Mouse (Mus musculus) limb, embryonic 11.5 days (tissue): ENCODE data around the gene Cyp19a1. TPM values are rescaled to one million over a fixed set of nuclear protein-coding genes. Genes with fewer than 3 reads are reported as not detected.
A peak's percentile ranks its signal among the peaks of the same experiment; 100 is the strongest.

Experiments
- ATAC-seq: fragments of 200-750 bp; cut with Nextera tagmentation; 2 replicates; pipeline ENCODE4 v1.8.0; 2017; ENCODE audit warnings: low read depth; ENCODE audit not compliant: insufficient number of reproducible peaks, low FRiP score, low TSS enrichment
- DNase-seq: peaks from one replicate; pipeline ENCODE4 v3.0.0-alpha.2; 2015; ENCODE audit warnings: low spot score
- H3K27ac ChIP-seq: fragments of 300-500 bp; sonication (generic); replicated peaks from 2 replicates; pipeline ENCODE4 v1.5.1; 2014; ENCODE audit warnings: low read depth, mild to moderate bottlenecking, low read length
- H3K27me3 ChIP-seq: fragments of 300-500 bp; sonication (generic); 2 replicates; pipeline ENCODE4 v1.6.1; 2014; ENCODE audit warnings: mild to moderate bottlenecking, low read length, mixed read lengths; ENCODE audit not compliant: control insufficient read depth, insufficient read depth
- H3K36me3 ChIP-seq: fragments of 300-500 bp; sonication (generic); 2 replicates; pipeline ENCODE4 v1.6.1; 2014; ENCODE audit warnings: mild to moderate bottlenecking, low read length, moderate library complexity, mixed read lengths; ENCODE audit not compliant: control insufficient read depth, insufficient read depth
- H3K4me1 ChIP-seq: fragments of 300-500 bp; sonication (generic); 2 replicates; pipeline ENCODE4 v1.6.1; 2014; ENCODE audit warnings: low read length, mixed read lengths; ENCODE audit not compliant: control insufficient read depth, insufficient read depth
- H3K4me2 ChIP-seq: fragments of 300-500 bp; sonication (generic); 2 replicates; pipeline ENCODE4 v1.6.1; 2014; ENCODE audit warnings: low read depth, mild to moderate bottlenecking, moderate library complexity; ENCODE audit not compliant: severe bottlenecking
- H3K4me3 ChIP-seq: fragments of 300-500 bp; sonication (generic); 2 replicates; pipeline ENCODE4 v1.5.1; 2014; ENCODE audit warnings: low read depth, low read length
- H3K9ac ChIP-seq: fragments of 300-500 bp; sonication (generic); 2 replicates; pipeline ENCODE4 v1.6.1; 2014; ENCODE audit warnings: mild to moderate bottlenecking, low read length
- H3K9me3 ChIP-seq: fragments of 300-500 bp; sonication (generic); 2 replicates; pipeline ENCODE4 v1.6.1; 2016; ENCODE audit warnings: low read length; ENCODE audit not compliant: control insufficient read depth
- WGBS: fragments of 180-500 bp; shearing (Covaris S2); extraction: QIAGEN DNeasy Blood & Tissue Kit; methylation state at CpG from one replicate; pipeline ENCODE4 v1.1.7; 2014; 5-methylcytosine and 5-hydroxymethylcytosine counted together
- polyA plus RNA-seq: library from polyadenylated mRNA; unstranded; fragments of >200 nt; fragmentation: Nextera tagmentation; extraction: Ambion mirVana; gene quantifications from 2 replicates; pipeline ENCODE4 v1.2.1, GENCODE M21; 2014

The Cyp19a1 gene
- polyA plus RNA-seq, 1 experiment from 2014 or later: not detected

DNA sequence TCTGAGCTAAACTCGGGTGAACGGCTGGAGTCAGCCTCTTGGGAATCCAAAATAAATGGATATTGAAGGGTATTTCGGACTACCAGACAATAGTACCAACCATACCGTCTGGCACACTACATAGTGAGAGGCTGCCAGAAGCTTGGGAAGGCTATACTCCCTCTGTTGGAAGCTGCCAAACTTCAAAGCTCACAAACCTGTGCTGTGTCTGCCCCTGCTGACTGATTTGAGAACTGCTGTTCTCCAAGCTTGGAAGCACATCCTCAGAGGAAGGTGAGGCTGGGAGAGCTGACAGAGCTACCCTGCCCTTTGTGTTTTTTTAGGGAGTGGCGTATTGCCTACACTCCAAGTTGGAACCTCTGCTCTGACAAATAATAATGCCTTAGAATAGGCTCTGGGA lies 104.8 kb downstream of the Cyp19a1 start:
- no peak overlapping the region for H3K4me2 ChIP-seq
- no peak overlapping the region for H3K9ac ChIP-seq
- peak; percentile 48 for DNase-seq
- no peaks in the 10 kb centered on the region for H3K27me3 ChIP-seq
- no peak for ATAC-seq
- H3K9me3 ChIP-seq: no peaks in the 10 kb centered on the region
- H3K4me1 ChIP-seq: no peaks in the 10 kb centered on the region
- no peak overlapping the region for H3K4me3 ChIP-seq
- H3K36me3 ChIP-seq: no peaks in the 10 kb centered on the region
- H3K27ac ChIP-seq: no peak overlapping the region
- WGBS: 76% methylated on average over 5 of the region's 5 CpGs

DNA sequence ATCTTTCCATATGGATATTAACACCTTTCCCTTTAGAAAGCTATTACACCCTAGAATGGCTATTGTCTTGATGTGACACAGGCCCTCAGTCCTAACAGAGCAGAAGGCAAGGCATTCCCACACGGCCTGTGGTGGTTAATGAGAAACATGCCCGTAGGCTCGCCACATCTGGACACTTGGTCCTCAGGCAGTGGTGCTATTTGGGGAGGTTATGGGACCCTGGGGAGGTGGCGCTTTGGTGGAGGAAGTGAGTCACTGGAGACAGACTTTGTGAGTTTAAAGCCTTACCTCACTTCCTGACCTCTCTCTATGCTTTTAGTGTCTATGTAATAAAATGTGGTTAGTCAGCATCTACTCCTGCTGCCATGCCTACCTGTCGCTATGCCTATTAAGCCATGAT lies 114.2 kb downstream of the Cyp19a1 start:
- H3K4me2 ChIP-seq: no peak overlapping the region
- H3K4me1 ChIP-seq: no peaks in the 10 kb centered on the region; the same call in 1 of the 2 replicates
- no peaks in the 10 kb centered on the region for H3K27me3 ChIP-seq
- no peaks in the 10 kb centered on the region for H3K9me3 ChIP-seq
- no peak overlapping the region for H3K27ac ChIP-seq
- ATAC-seq: peak; percentile 87
- 21% methylated on average over 5 of the region's 5 CpGs for WGBS
- no peaks in the 10 kb centered on the region for H3K36me3 ChIP-seq
- no peak overlapping the region for H3K9ac ChIP-seq
- DNase-seq: peak; percentile 88
- no peak overlapping the region for H3K4me3 ChIP-seq

DNA sequence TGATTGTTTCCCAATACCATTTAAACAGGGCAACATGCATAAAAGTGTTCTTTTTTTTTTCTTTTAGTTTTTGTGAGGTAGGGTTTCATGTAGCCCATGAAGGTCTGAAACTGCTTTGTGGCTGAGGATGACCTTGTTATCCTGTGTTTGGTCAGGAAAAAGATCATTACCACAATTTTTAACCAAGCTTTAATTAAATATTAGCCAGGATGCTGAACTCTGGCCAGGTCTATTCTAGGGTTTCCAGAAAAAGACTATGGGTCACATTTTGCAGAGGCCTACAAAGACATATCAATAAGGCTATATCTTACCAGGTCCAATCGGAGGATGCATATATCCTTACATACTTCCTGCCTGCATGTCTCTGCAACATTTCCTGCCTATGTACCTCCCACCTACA lies 128.7 kb downstream of the Cyp19a1 start:
- ATAC-seq: no peak
- Histone ChIP-seq H3K27me3 (no peaks in the 10 kb centered on the region), H3K4me2 (no peak overlapping the region), H3K36me3 (no peaks in the 10 kb centered on the region), H3K9ac (no peak overlapping the region), H3K27ac (no peak overlapping the region), H3K4me1 (no peaks in the 10 kb centered on the region), H3K9me3 (no peaks in the 10 kb centered on the region), H3K4me3 (no peak overlapping the region)
- DNase-seq: no peak
- 97% methylated on average over 1 of the region's 1 CpGs for WGBS

Other genes with a start within 250 kb of the Cyp19a1 start
- 0.07 and 0.10 TPM in 2 replicates for gene Tnfaip8l3, start 199.7 kb downstream of the Cyp19a1 start, polyA plus RNA-seq
- gene Gldn, start 18.4 kb upstream of the Cyp19a1 start, polyA plus RNA-seq: 0.17 and 0.32 TPM in 2 replicates
- 6.5 and 6.6 TPM in 2 replicates for gene Dmxl2, start 233.5 kb upstream of the Cyp19a1 start, polyA plus RNA-seq